Mouse (Mus musculus) urinary bladder, postnatal 25 days (tissue): ENCODE results near the gene Ccdc40.
"Not testable (repeated sequence)": the region's sequence is repeated elsewhere in the genome, so short reads cannot be mapped to it uniquely, and the experiment has no call there.

Source experiments
- DNase-seq: peaks from one replicate; pipeline ENCODE4 v3.0.0; 2022; ENCODE audit warnings: low spot score

Gene Ccdc40

DNA sequence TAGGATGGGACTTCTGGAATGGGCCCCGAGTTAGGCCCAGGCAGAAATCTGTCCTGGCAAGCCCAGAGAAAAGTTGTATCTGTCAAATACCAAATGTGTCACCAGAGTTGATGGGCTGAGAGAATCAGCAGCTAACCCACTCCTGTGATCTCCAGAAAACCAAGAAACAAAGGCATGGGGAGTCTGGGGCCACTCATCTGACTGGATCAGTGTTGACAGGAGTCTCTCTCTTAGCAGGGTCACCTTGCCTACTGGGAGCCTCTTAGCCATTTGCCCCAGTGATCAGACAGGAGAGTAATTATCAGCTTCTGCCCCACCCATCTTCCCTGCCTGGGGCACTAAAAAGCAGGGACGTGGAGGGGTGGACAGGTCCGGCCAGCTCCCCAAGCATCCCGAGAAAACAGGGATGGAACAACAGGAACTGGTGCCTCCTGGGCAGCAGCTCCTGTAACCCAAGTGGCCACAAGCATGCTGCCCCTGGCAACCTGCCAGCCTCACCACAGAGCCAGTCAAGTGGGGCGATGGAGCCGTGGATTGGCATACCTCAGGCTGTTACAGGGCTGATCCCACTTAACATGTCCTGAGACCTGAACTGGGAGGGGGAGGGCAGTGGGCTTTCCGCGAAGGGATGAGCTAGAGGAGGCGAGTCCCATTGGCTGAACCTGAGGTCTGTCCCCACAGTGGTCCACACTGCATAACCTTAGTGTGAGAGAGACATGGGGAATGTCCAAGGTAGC, 57.6 kb downstream of the Ccdc40 start:
- no peak for DNase-seq

DNA sequence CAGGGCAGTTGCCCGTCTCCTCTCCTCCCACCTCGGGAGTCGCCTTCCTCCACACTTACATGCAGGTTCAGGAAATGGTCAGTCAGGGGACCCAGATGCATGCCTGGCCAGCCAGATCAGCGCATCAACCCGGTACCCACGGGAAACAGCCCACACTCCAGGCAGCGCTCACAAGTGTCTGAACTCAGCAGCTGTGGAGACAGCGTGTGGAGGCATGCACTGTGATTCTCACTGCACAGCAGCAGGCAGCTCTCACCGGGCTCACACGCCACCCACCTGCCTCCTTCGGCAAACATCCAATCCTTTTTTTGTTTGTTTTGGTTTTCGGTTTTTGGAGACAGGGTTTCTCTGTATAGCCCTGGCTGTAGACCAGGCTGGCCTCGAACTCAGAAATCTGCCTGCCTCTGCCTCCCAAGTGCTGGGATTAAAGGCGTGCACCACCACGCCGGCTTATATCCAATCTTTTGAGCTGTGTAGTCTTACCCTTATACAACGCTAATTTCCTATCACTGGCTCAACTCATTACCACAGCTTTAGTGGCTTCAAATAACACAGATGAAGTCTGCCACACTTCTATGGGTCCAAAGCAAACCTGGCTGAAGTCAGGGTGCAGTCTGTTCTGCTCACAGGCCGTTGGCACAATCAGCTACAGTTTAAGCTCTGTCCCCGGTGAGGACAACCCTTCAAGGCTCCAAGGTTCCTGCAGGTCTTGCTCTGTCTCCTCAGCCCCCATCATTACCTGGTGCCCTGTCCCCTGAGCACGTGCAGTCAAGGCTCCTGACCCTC, 59.0 kb downstream of the Ccdc40 start:
- no peak for DNase-seq

DNA sequence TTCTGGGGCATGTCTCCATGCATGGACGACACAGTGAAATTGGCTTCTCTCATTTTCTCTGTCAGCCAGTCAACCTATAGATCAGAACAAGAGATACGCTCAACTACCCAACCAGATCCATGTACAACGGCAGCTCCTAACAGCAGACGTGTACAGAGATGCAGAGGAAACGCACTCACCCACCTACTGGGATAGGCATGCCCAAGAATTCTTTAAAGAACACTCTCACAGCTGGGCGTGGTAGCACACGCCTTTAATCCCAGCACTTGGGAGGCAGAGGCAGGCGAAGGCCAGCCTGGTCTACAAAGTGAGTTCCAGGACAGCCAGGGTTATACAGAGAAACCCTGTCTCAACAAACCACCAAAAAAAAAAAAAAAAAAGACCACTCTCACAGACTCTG, 64.5 kb downstream of the Ccdc40 start:
- not testable (repeated sequence) for DNase-seq

DNA sequence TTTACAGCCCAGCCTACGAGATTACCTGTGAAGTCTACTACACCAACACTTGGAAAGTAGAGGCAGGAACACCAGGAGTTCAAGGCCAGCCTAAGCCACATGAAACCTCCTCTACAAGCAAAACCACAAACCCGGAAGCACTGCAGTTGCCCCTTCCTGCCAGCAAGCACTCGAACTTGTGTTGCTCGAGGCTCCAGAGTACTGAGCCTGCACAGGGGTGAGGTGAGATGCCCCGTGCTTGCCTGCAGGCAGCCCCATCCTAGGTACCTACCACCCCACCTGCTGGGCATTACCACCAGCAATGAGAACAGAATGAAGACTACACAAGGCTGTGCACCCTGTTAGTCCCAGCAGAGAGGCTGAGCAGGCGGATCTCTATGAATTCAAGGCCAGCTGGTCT, 69.6 kb downstream of the Ccdc40 start:
- no peak for DNase-seq

DNA sequence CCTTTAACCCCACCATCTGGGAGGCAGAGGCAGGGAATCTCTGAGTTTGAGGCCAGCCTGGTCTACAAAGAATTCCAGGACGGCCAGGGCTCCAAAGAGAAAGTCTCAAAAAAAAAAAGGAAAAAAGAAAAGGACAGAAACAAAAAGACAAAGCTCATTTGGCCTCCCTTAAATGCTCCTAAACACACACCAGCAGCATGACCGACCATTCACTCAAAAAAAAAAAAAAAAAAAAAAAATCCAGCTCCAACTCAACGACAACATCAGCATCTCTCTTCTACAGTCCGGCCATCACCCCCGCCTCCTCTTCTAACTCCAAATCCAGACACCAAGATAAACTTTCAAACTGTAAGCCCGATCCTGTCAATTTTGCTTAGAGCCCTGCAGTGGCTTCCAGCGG, 70.5 kb downstream of the Ccdc40 start:
- DNase-seq, result no peak

DNA sequence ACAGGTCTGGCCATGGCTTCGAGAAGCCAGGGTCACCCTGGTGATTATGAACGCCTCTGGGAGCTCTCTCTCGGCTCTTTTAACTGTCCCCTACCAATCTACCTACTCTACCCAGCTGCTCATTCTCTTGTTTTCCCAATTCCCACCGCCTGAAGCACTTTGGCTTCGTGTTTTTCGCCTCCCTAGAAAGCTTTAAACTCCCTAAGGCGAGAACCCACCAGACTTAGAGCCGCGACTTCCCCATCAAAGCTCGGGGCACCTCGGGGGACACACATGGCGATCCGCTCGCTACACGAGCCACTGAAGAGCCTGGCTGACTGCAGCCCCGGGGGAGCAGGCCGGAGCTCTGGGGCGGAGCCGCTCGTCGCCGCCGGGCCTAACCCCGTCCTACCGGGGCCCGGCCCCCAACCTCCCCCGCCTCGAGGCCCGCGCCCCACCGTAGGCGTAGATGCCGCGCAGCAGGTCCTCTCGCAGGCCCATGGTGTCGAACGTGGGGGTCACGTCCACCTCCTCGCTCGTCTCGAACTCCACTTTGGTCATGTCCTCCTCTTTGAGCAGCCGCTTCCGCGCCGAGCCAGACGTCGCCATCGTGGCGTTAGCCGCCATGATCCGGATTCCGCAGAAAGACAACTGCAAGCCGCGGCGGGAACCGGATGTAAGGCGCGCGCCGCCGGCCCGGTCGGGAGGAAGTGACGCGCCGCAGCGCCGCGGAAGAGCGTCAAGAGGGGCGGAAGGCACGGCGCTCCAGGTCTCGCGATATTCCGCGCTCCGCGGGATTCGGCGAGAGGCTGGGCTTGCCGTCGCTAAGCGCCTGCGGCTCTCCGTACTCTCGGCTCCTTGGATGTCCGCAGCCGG, 71.2 kb downstream of the Ccdc40 start, which contains the start of gene Eif4a3:
TSS of gene Eif4a3 (minus strand) at position 699 of the 855 bp plus-strand sequence.
- peak; percentile 99 for DNase-seq

DNA sequence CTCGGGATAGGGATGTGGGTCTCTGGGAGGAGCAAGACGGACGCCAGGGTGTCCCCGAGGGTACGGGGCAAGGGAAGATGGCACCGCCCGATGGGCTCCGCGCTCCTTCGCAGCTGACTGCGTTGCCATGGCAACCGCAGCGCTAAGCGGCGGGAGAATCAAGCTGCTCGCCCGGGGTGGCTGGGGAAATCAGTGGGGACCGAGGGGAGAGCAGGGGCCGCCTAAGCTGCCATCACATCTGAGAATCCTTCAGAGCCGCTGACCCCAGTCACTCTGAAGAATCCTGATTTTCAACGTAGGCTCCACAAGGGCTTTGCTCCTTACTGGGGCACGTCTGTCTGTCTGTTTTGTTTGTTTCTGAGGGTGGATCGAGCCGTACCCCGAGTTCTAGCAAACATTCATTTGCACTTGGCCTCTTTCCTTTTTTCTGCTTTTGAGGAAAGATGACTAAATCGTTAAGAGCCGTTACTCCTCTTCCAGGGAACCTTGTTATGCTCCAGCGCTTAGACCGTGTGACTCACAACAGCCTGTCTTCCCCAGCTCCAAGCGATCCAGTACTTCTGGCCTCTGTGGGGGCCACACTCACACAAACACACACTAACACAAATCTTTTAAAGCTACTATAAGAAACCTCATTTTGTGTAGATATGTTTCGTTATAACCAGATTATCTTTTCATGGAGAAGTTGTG, 72.0 kb downstream of the Ccdc40 start:
- no peak for DNase-seq

DNA sequence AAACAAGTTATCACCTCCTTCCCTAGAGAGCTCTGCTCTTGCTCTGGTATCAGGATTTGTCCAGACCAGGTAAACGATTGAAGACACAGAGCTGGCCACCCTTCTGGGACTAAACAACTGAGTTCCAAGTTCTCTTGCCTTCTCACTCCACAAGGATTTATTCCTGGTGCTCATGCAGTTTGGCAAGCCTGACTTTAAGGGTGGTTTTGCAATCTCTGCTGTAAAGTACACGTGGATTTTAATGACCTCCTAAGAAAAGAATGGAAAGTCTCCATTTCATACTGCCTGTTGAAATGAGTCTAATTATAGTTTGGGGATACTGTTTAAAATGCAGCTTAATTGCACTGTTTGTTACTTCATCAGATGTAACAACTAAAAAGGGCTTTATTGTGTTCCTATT, 72.6 kb downstream of the Ccdc40 start:
- DNase-seq, result no peak

DNA sequence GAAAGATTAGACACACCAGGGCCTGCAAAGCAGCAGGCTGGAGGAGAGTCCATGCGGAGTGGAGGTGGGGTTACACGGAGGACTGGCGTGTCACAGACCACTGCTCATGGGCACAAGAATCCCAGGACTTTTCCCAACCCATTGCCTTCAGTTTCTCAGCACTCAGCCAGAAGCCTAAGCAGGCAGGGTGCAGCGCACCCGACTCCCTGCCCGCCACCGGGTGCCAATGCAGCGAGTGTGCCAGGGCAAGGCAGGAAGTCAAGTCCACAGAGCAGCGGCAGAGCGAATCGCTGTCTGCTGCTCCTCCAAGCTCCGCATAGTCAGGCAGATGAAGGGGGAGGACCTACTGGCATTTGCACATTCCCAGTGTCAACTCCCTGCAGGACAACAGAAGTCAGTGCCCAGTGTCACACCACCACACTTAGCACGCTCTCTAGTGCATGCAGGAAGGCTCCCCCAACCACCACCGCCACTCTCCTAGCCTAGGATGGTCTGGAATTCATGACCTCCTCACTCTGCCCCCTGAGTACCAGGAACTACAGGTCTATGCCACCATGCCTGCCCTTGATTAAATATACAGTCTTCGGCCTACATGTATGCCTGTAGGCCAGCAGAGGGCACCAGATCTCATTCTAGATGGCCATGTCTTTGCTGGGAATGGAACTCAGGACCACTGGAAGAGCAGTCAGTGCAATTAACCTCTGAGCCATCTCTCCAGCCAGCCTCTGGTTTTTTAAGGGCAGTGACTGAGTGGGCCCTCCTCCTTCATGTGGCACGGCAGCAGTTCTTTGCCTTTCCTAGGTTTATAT, 76.7 kb downstream of the Ccdc40 start:
- DNase-seq, result peak; percentile 56

DNA sequence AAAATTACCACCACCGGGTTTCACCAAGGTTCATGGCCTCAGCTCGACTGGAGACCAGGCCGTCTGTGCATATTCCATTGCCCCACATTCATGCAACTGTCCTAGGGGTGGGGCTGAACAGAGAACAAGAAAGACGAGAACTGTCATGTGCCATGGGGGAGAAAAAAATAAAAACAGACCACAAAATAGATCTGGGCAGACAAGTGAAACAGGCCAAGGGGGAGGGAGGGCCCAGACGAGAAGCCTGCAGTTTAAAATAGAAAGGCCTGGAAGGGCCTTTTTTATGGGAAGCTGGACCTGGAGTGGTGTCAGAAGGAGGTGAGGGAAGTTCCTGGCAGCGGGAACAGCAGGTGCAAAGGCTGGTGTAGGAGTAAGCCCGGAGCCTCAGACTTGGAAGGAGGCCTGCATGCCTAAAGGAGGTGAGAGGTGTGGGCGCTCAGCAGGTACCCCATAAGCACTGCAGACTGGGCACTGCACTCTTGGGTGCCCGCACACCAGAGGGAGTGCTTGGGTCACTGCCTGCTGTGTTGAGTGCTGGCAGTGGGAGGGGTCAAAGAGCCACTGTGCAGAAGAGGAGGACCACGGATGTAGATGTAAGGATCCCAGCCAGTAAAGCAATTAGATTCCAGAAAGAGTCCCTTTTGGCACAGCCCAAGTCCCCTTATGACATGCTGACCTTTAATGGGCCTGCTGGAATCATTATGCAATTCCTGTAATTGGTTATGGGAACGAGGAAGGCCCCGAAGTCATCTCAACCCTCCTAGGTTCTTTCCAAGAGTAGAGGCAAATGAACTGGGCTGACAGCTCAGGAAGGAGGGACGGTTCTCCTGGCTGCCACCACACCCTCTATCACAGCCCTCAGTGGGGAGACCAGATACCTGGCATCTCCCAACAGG, 78.6 kb downstream of the Ccdc40 start:
- no peak for DNase-seq

DNA sequence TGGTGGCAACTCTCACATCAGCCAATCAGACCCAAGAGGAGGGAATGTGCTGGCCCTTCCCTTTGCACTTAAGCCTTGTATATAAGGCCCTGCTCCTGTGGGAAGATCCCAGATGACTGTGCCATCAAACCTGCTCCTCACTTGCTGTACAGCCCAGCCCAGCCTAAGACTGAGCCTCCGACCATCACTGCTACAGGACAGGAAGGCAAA, 79.2 kb downstream of the Ccdc40 start, which contains the start of gene Card14:
TSS of gene Card14 (plus strand) at position 111 of the 210 bp plus-strand sequence.
- no peak for DNase-seq

DNA sequence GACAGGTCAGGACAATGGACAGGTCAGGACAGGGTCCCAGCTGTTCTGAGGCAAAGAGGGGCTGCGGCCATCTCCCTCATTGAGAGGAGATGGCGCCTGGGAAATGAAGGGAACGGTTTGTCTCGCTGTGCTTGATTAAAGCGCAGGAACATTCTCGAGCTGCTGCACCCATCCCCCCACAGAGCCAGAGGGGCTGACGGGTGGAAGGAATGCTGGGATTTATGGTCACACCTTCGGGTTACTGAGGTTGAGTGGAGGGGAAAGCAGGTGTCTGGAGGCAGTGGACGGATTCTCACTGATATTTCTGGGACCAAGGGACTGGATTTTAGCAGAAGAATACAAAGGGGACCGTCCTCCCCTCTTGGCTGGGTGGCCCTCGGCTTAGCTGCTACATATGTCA, 79.5 kb downstream of the Ccdc40 start:
- no peak for DNase-seq

DNA sequence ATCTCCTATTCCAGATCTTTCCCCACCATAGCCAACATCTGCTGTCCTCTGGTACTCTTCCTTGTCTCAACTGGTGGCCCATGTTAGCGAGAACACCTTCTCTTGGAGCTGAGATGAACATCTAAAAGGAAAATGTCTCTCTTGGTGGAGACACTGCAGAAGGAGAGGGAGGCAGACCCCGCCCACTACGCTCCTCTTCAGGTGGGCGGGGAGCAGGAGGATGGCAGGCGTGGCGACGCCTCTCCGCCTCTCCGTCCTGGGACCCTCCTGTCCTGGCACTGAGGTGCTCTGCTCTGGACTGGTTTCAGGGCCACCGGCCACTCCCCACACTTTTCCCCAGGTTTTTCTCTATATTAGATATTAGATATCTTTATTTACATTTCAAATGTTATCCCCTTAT, 82.2 kb downstream of the Ccdc40 start:
- no peak for DNase-seq

DNA sequence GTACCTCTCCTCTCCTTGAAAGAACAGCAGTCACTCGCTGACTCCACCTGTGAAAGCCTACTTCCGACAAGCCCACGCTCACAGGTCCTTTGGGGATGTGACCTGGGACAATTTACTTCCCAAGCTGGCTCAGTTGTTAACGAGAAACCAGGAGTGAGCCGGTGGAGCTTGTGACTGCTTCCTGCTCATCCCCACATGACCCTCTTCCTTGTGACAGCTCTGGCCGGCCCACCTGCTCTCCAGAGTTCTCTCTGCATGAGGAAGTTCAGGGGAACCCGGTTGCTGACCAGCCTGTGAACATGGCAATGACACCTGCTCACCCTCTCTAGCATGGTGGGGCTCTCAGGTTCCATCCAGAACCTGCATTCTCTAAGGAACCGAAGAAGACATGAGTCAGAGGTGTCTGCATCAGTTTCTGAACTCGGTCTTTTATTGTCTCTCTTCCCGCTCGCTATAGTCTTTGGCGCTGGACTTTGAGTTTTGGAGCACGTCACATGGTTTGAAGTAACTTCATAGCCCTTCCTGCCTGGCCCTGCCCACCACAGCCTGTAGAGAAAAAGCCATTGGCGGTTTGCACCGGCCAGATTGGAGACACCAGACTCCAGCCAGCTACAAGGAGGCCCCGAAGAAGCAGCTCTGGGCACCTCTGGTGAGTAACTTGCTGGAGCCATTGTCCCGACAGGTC, 86.0 kb downstream of the Ccdc40 start:
- DNase-seq, result no peak
